Mouse (Mus musculus) small intestine, adult 2 months (tissue): Measurements from ENCODE around the gene Trim67.

Source experiments
- CTCF ChIP-seq: fragments of 200-500 bp; IDR thresholded peaks from 2 replicates; pipeline ENCODE4 v1.5.1; 2012; ENCODE audit warnings: low read depth, mild to moderate bottlenecking, control low read depth, inconsistent platforms, low read length, moderate library complexity, mixed read lengths; ENCODE audit not compliant: insufficient replicate concordance, insufficient read length; ENCODE audit errors: extremely low read depth
- POLR2A ChIP-seq: fragments of 200-500 bp; IDR thresholded peaks from 2 replicates; pipeline ENCODE4 v1.6.1; 2012; ENCODE audit warnings: low read depth, mild to moderate bottlenecking, control low read depth, inconsistent platforms, low read length, moderate library complexity

GRCm38 (mm10) chr8:124756153-124756552 lies 36.7 kb upstream of the Trim67 start:
- TF ChIP-seq CTCF (no peak), POLR2A (no peak)
